Mouse (Mus musculus): ENCODE data around the gene Serpini2.

GRCm38 (mm10) chr3:75277455-75277854, 7.6 kb upstream of the Serpini2 start:
- TF ChIP-seq CTCF (IDR thresholded peaks at IDR 0.05; ENCODE audit: low read depth, low read length) (no peak), POLR2A (IDR thresholded peaks at IDR 0.05; ENCODE audit: extremely low read depth, insufficient read depth, low read length) (no peak)
